Mouse (Mus musculus) limb, embryonic 15.5 days (tissue): ENCODE results near the gene Gcnt7. TPM values are rescaled to one million over a fixed set of nuclear protein-coding genes. Genes with fewer than 3 reads are reported as not detected.
A peak's percentile ranks its signal among the peaks of the same experiment; 100 is the strongest.

Source experiments
- ATAC-seq: fragments of 200-750 bp; cut with Nextera tagmentation; 2 replicates; pipeline ENCODE4 v1.8.0; 2017; ENCODE audit warnings: low read depth, moderate TSS enrichment; ENCODE audit not compliant: insufficient number of reproducible peaks, low FRiP score, low TSS enrichment
- H3K27ac ChIP-seq: fragments of 300-500 bp; sonication (generic); 2 replicates; pipeline ENCODE4 v1.5.1; 2015; ENCODE audit warnings: moderate library complexity, mild to moderate bottlenecking, inconsistent platforms
- H3K27me3 ChIP-seq: fragments of 300-500 bp; sonication (generic); 2 replicates; pipeline ENCODE4 v1.6.1; 2015; ENCODE audit warnings: inconsistent platforms
- H3K36me3 ChIP-seq: fragments of 300-500 bp; sonication (generic); 2 replicates; pipeline ENCODE4 v1.6.1; 2015; ENCODE audit warnings: inconsistent platforms
- H3K4me1 ChIP-seq: fragments of 300-500 bp; sonication (generic); 2 replicates; pipeline ENCODE4 v1.6.1; 2015; ENCODE audit warnings: inconsistent platforms
- H3K4me2 ChIP-seq: fragments of 300-500 bp; sonication (generic); 2 replicates; pipeline ENCODE4 v1.6.1; 2015; ENCODE audit warnings: mild to moderate bottlenecking, inconsistent platforms
- H3K4me3 ChIP-seq: fragments of 300-500 bp; sonication (generic); 2 replicates; pipeline ENCODE4 v1.5.1; 2015; ENCODE audit warnings: mild to moderate bottlenecking, inconsistent platforms
- H3K9ac ChIP-seq: fragments of 300-500 bp; sonication (generic); 2 replicates; pipeline ENCODE4 v1.6.1; 2015; ENCODE audit warnings: inconsistent platforms
- H3K9me3 ChIP-seq: fragments of 300-500 bp; sonication (generic); 2 replicates; pipeline ENCODE4 v1.6.1; 2016; ENCODE audit warnings: inconsistent platforms
- WGBS: fragments of 180-500 bp; shearing (Covaris S2); methylation state at CpG from one replicate; pipeline ENCODE4 v1.1.7; 2015; 5-methylcytosine and 5-hydroxymethylcytosine counted together
- polyA plus RNA-seq: library from polyadenylated mRNA; unstranded; fragments of >200 nt; fragmentation: Nextera tagmentation; extraction: Ambion mirVana; gene quantifications from 2 replicates; pipeline ENCODE4 v1.2.1, GENCODE M21; 2015

The Gcnt7 gene
- 1.5 and 1.7 TPM in 2 replicates for polyA plus RNA-seq

- H3K36me3 ChIP-seq: peaks cover 37% of the 10 kb centered on the region
- no peak within 1 kb of the TSS for H3K4me2 ChIP-seq
- no peak within 1 kb of the TSS for H3K4me3 ChIP-seq
- no peaks in the 10 kb centered on the region for H3K27me3 ChIP-seq
- no peak within 1 kb of the TSS for H3K27ac ChIP-seq
- no peak within 1 kb of the TSS for H3K9ac ChIP-seq
- no peaks in the 10 kb centered on the region for H3K4me1 ChIP-seq
- H3K9me3 ChIP-seq: no peaks in the 10 kb centered on the region
- no peak for ATAC-seq
- WGBS: 67% methylated on average over 11 of the region's 11 CpGs
Measured at GRCm38 (mm10) chr2:172458496-172458895, at the start of gene Gcnt7. Gene Gcnt7, minus strand, starts transcription at chr2:172458596.

GRCm38 (mm10) chr2:172506121-172506520, 47.7 kb upstream of the Gcnt7 start:
- Histone ChIP-seq H3K4me1 (peaks cover 3% of the 10 kb centered on the region; the same call in 1 of the 2 replicates), H3K36me3 (no peaks in the 10 kb centered on the region), H3K27ac (no peak overlapping the region), H3K4me3 (no peak overlapping the region), H3K9me3 (no peaks in the 10 kb centered on the region), H3K4me2 (no peak overlapping the region), H3K27me3 (no peaks in the 10 kb centered on the region), H3K9ac (no peak overlapping the region)
- no peak for ATAC-seq
- WGBS: 77% methylated on average over 7 of the region's 7 CpGs

GRCm38 (mm10) chr2:172502168-172502567, 43.8 kb upstream of the Gcnt7 start:
- Histone ChIP-seq H3K9me3 (no peaks in the 10 kb centered on the region), H3K27me3 (no peaks in the 10 kb centered on the region), H3K27ac (no peak overlapping the region), H3K4me3 (no peak overlapping the region), H3K4me1 (peaks cover 3% of the 10 kb centered on the region; the same call in 1 of the 2 replicates), H3K4me2 (no peak overlapping the region), H3K36me3 (no peaks in the 10 kb centered on the region), H3K9ac (no peak overlapping the region)
- WGBS: 50% methylated on average over 14 of the region's 14 CpGs
- ATAC-seq: no peak

- Histone ChIP-seq H3K4me1 (peaks cover 3% of the 10 kb centered on the region; the same call in 1 of the 2 replicates), H3K27me3 (no peaks in the 10 kb centered on the region), H3K27ac (no peak overlapping the region), H3K9ac (no peak overlapping the region), H3K4me2 (no peak overlapping the region), H3K36me3 (no peaks in the 10 kb centered on the region), H3K4me3 (no peak overlapping the region), H3K9me3 (no peaks in the 10 kb centered on the region)
- WGBS: 7% methylated on average over 4 of the region's 4 CpGs
- no peak for ATAC-seq
Measured at GRCm38 (mm10) chr2:172501341-172501740, 42.9 kb upstream of the Gcnt7 start.

- no peak for ATAC-seq
- 49% methylated on average over 7 of the region's 7 CpGs for WGBS
- Histone ChIP-seq H3K4me3 (no peak overlapping the region), H3K27me3 (no peaks in the 10 kb centered on the region), H3K4me2 (no peak overlapping the region), H3K4me1 (peaks cover 3% of the 10 kb centered on the region; the same call in 1 of the 2 replicates), H3K9me3 (no peaks in the 10 kb centered on the region), H3K27ac (no peak overlapping the region), H3K36me3 (no peaks in the 10 kb centered on the region), H3K9ac (no peak overlapping the region)
Measured at GRCm38 (mm10) chr2:172500752-172501316, 42.4 kb upstream of the Gcnt7 start.

GRCm38 (mm10) chr2:172498823-172499222, 40.4 kb upstream of the Gcnt7 start:
- ATAC-seq: no peak
- Histone ChIP-seq H3K4me1 (peaks cover 3% of the 10 kb centered on the region; the same call in 1 of the 2 replicates), H3K27me3 (no peaks in the 10 kb centered on the region), H3K36me3 (no peaks in the 10 kb centered on the region), H3K27ac (no peak overlapping the region), H3K4me2 (no peak overlapping the region), H3K9ac (no peak overlapping the region), H3K9me3 (no peaks in the 10 kb centered on the region), H3K4me3 (no peak overlapping the region)
- 66% methylated on average over 3 of the region's 3 CpGs for WGBS

- Histone ChIP-seq H3K36me3 (no peaks in the 10 kb centered on the region), H3K4me1 (no peaks in the 10 kb centered on the region), H3K9me3 (no peaks in the 10 kb centered on the region), H3K27me3 (no peaks in the 10 kb centered on the region), H3K27ac (no peak overlapping the region), H3K4me3 (no peak overlapping the region), H3K4me2 (no peak overlapping the region), H3K9ac (no peak overlapping the region)
- WGBS: 72% methylated on average over 8 of the region's 8 CpGs
- ATAC-seq: no peak
Measured at GRCm38 (mm10) chr2:172496736-172497345, 38.4 kb upstream of the Gcnt7 start.

GRCm38 (mm10) chr2:172484696-172485370, 26.4 kb upstream of the Gcnt7 start:
- H3K4me1 ChIP-seq: peaks cover 5% of the 10 kb centered on the region; the same call in 1 of the 2 replicates
- ATAC-seq: peak; percentile 33; the same call in 1 of the 2 replicates
- H3K4me2 ChIP-seq: no peak overlapping the region
- H3K27me3 ChIP-seq: no peaks in the 10 kb centered on the region
- H3K36me3 ChIP-seq: no peaks in the 10 kb centered on the region
- no peak overlapping the region for H3K9ac ChIP-seq
- 12% methylated on average over 12 of the region's 12 CpGs for WGBS
- H3K9me3 ChIP-seq: no peaks in the 10 kb centered on the region
- no peak overlapping the region for H3K4me3 ChIP-seq
- no peak overlapping the region for H3K27ac ChIP-seq

GRCm38 (mm10) chr2:172483766-172484413, 25.5 kb upstream of the Gcnt7 start:
- Histone ChIP-seq H3K27ac (no peak overlapping the region), H3K9me3 (no peaks in the 10 kb centered on the region), H3K4me2 (no peak overlapping the region), H3K4me3 (no peak overlapping the region), H3K36me3 (no peaks in the 10 kb centered on the region), H3K9ac (no peak overlapping the region), H3K4me1 (peaks cover 5% of the 10 kb centered on the region; the same call in 1 of the 2 replicates), H3K27me3 (no peaks in the 10 kb centered on the region)
- no peak for ATAC-seq
- 84% methylated on average over 14 of the region's 14 CpGs for WGBS

GRCm38 (mm10) chr2:172481654-172482385, 23.4 kb upstream of the Gcnt7 start:
- no peak overlapping the region for H3K4me3 ChIP-seq
- no peak overlapping the region for H3K9ac ChIP-seq
- no peak overlapping the region for H3K4me2 ChIP-seq
- no peaks in the 10 kb centered on the region for H3K27me3 ChIP-seq
- no peak for ATAC-seq
- peaks cover 5% of the 10 kb centered on the region; the same call in 1 of the 2 replicates for H3K4me1 ChIP-seq
- no peaks in the 10 kb centered on the region for H3K9me3 ChIP-seq
- no peak overlapping the region for H3K27ac ChIP-seq
- 75% methylated on average over 16 of the region's 16 CpGs for WGBS
- H3K36me3 ChIP-seq: no peaks in the 10 kb centered on the region

GRCm38 (mm10) chr2:172480296-172480695, 21.9 kb upstream of the Gcnt7 start:
- H3K4me3 ChIP-seq: no peak overlapping the region
- no peak overlapping the region for H3K9ac ChIP-seq
- no peaks in the 10 kb centered on the region; the same call in 1 of the 2 replicates for H3K27me3 ChIP-seq
- no peak overlapping the region for H3K27ac ChIP-seq
- no peaks in the 10 kb centered on the region for H3K9me3 ChIP-seq
- H3K36me3 ChIP-seq: no peaks in the 10 kb centered on the region
- H3K4me2 ChIP-seq: no peak overlapping the region
- ATAC-seq: no peak
- WGBS: 62% methylated on average over 7 of the region's 7 CpGs
- peaks cover 5% of the 10 kb centered on the region; the same call in 1 of the 2 replicates for H3K4me1 ChIP-seq
